ENCODE assay signal across 31 mouse cellular contexts in genomic region chr3:33163821-33164220, GRCm38 (mm10). TPM values are rescaled to one million over a fixed set of nuclear protein-coding genes. Genes with fewer than 3 reads are reported as not detected.
DNase-seq lines count a peak whose midpoint lies in the region; ATAC-seq and TF ChIP-seq lines count a peak whose summit lies in the region.
"Had no signal": no experiment of that assay in that cellular context is flagged by ENCODE, and none has a peak within 500 bp of the region (broad histone marks: within the 10 kb centered on the region; RNA-seq: fewer than 3 reads in every experiment).

No protein-coding gene starts in this region.

- peak; percentile 36; the same call in 1 of the 2 replicates for TF ChIP-seq CTCF in hindbrain, postnatal 0 days (IDR thresholded peaks at IDR 0.05; ENCODE audit: low read depth)
- peak; percentile 14; the same call in 1 of the 2 replicates for TF ChIP-seq CTCF in E14TG2a.4 (conservative IDR thresholded peaks at IDR 0.05; ENCODE audit: low read length)
- TF ChIP-seq CTCF in stomach, postnatal 0 days (IDR thresholded peaks at IDR 0.05; ENCODE audit: low read depth), result 0 out of 2 replicates have a peak, but pooled peaks have one; percentile 20

- H3K4me1 ChIP-seq in hindbrain, postnatal 0 days (ENCODE audit: insufficient read depth, low read length), result no peaks in the 10 kb centered on the region
- H3K4me1 ChIP-seq in hindbrain, embryonic 11.5 days (replicated peaks; ENCODE audit: control insufficient read depth, insufficient read depth, low read length), result no peaks in the 10 kb centered on the region
- H3K4me1 ChIP-seq in midbrain, embryonic 14.5 days (ENCODE audit: control insufficient read depth, insufficient read depth, low read length), result no peaks in the 10 kb centered on the region
- H3K4me1 ChIP-seq in midbrain, embryonic 10.5 days, result no peaks in the 10 kb centered on the region
- H3K4me1 ChIP-seq in E14TG2a.4 (replicated peaks; ENCODE audit: low read depth, low read length), result no peaks in the 10 kb centered on the region
- H3K4me1 ChIP-seq in stomach, postnatal 0 days (replicated peaks; ENCODE audit: control insufficient read depth, insufficient read depth), result no peaks in the 10 kb centered on the region
- no peaks in the 10 kb centered on the region for H3K4me1 ChIP-seq in kidney, embryonic 15.5 days
- H3K4me1 ChIP-seq: forebrain, embryonic 12.5 days; hindbrain, embryonic 10.5 days; intestine, embryonic 15.5 days; liver, embryonic 12.5 days had no signal

- ATAC-seq in hindbrain, postnatal 0 days, result no peak
- no peak for ATAC-seq in hindbrain, embryonic 11.5 days (ENCODE audit: low FRiP score)
- no peak for ATAC-seq in midbrain, embryonic 14.5 days (ENCODE audit: low FRiP score, low TSS enrichment)
- no peak for ATAC-seq in stomach, postnatal 0 days (ENCODE audit: low FRiP score, low TSS enrichment)
- no peak for ATAC-seq in kidney, embryonic 15.5 days (replicated peaks; ENCODE audit: low FRiP score)
- ATAC-seq: activated CD4-positive, CD25-positive, alpha-beta regulatory T cell, adult 4 months; CD4-positive, CD25-positive, alpha-beta regulatory T cell, adult 4 months; hindbrain, embryonic 16.5 days; intestine, embryonic 15.5 days; liver, embryonic 12.5 days; liver, postnatal 0 days had no signal

- H3K36me3 ChIP-seq in hindbrain, postnatal 0 days (ENCODE audit: insufficient read depth, low read length), result no peaks in the 10 kb centered on the region
- H3K36me3 ChIP-seq in hindbrain, embryonic 11.5 days (ENCODE audit: control insufficient read depth, insufficient read depth, low read length), result no peaks in the 10 kb centered on the region
- H3K36me3 ChIP-seq in midbrain, embryonic 14.5 days (ENCODE audit: control insufficient read depth, insufficient read depth, low read length), result no peaks in the 10 kb centered on the region
- no peaks in the 10 kb centered on the region for H3K36me3 ChIP-seq in midbrain, embryonic 10.5 days
- no peaks in the 10 kb centered on the region for H3K36me3 ChIP-seq in E14TG2a.4 (ENCODE audit: insufficient read depth, low read length)
- no peaks in the 10 kb centered on the region for H3K36me3 ChIP-seq in stomach, postnatal 0 days (ENCODE audit: control insufficient read depth, insufficient read depth, low read length)
- no peaks in the 10 kb centered on the region for H3K36me3 ChIP-seq in kidney, embryonic 15.5 days
- H3K36me3 ChIP-seq: forebrain, embryonic 12.5 days; hindbrain, embryonic 10.5 days; intestine, embryonic 15.5 days; liver, embryonic 12.5 days had no signal

- TF ChIP-seq EP300 in stomach, postnatal 0 days (optimal IDR thresholded peaks at IDR 0.05), result no peak

- H3K9me3 ChIP-seq in hindbrain, postnatal 0 days (ENCODE audit: low read length), result no peaks in the 10 kb centered on the region
- no peaks in the 10 kb centered on the region for H3K9me3 ChIP-seq in hindbrain, embryonic 11.5 days (ENCODE audit: control insufficient read depth, low read length)
- H3K9me3 ChIP-seq in midbrain, embryonic 14.5 days (ENCODE audit: control insufficient read depth, low read length), result no peaks in the 10 kb centered on the region
- no peaks in the 10 kb centered on the region for H3K9me3 ChIP-seq in midbrain, embryonic 10.5 days (replicated peaks)
- H3K9me3 ChIP-seq in E14TG2a.4 (ENCODE audit: low read length), result no peaks in the 10 kb centered on the region
- no peaks in the 10 kb centered on the region for H3K9me3 ChIP-seq in stomach, postnatal 0 days (ENCODE audit: control insufficient read depth, low read length)
- H3K9me3 ChIP-seq in kidney, embryonic 15.5 days (replicated peaks), result no peaks in the 10 kb centered on the region
- H3K9me3 ChIP-seq: forebrain, embryonic 12.5 days; hindbrain, embryonic 10.5 days; intestine, embryonic 15.5 days; liver, embryonic 12.5 days had no signal

- no peaks in the 10 kb centered on the region for H3K27me3 ChIP-seq in hindbrain, postnatal 0 days (ENCODE audit: insufficient read depth, low read length)
- H3K27me3 ChIP-seq in hindbrain, embryonic 11.5 days (ENCODE audit: control insufficient read depth, insufficient read depth, low read length), result no peaks in the 10 kb centered on the region
- H3K27me3 ChIP-seq in midbrain, embryonic 14.5 days (ENCODE audit: control insufficient read depth, insufficient read depth, low read length), result no peaks in the 10 kb centered on the region
- no peaks in the 10 kb centered on the region for H3K27me3 ChIP-seq in midbrain, embryonic 10.5 days (ENCODE audit: low read depth, poor library complexity, severe bottlenecking)
- no peaks in the 10 kb centered on the region for H3K27me3 ChIP-seq in E14TG2a.4 (ENCODE audit: insufficient read depth, low read length)
- H3K27me3 ChIP-seq in stomach, postnatal 0 days (ENCODE audit: control insufficient read depth, insufficient read depth, low read length), result no peaks in the 10 kb centered on the region
- no peaks in the 10 kb centered on the region for H3K27me3 ChIP-seq in kidney, embryonic 15.5 days
- H3K27me3 ChIP-seq: forebrain, embryonic 12.5 days; intestine, embryonic 15.5 days; liver, embryonic 12.5 days had no signal

- H3K27ac ChIP-seq in hindbrain, postnatal 0 days, result no peak overlapping the region
- no peak overlapping the region for H3K27ac ChIP-seq in hindbrain, embryonic 11.5 days (ENCODE audit: low read depth, low read length)
- no peak overlapping the region for H3K27ac ChIP-seq in midbrain, embryonic 14.5 days (replicated peaks; ENCODE audit: low read depth, low read length)
- no peak overlapping the region for H3K27ac ChIP-seq in midbrain, embryonic 10.5 days (replicated peaks)
- no peak overlapping the region for H3K27ac ChIP-seq in stomach, postnatal 0 days (replicated peaks)
- H3K27ac ChIP-seq in kidney, embryonic 15.5 days, result no peak overlapping the region
- H3K27ac ChIP-seq: forebrain, embryonic 12.5 days; hindbrain, embryonic 10.5 days; intestine, embryonic 15.5 days; liver, embryonic 12.5 days; macrophage had no signal

- no peak overlapping the region for H3K9ac ChIP-seq in hindbrain, postnatal 0 days (replicated peaks; ENCODE audit: low read length)
- H3K9ac ChIP-seq in hindbrain, embryonic 11.5 days (ENCODE audit: low read depth, low read length), result no peak overlapping the region
- no peak overlapping the region for H3K9ac ChIP-seq in midbrain, embryonic 14.5 days (replicated peaks; ENCODE audit: low read length)
- H3K9ac ChIP-seq in stomach, postnatal 0 days (ENCODE audit: low read length), result no peak overlapping the region
- H3K9ac ChIP-seq in kidney, embryonic 15.5 days, result no peak overlapping the region
- H3K9ac ChIP-seq: forebrain, embryonic 12.5 days; intestine, embryonic 15.5 days; liver, embryonic 12.5 days; liver, postnatal 0 days had no signal

- no peak overlapping the region for H3K4me2 ChIP-seq in hindbrain, postnatal 0 days (ENCODE audit: low read depth, low read length)
- H3K4me2 ChIP-seq in hindbrain, embryonic 11.5 days (replicated peaks; ENCODE audit: low read depth, low read length), result no peak overlapping the region
- H3K4me2 ChIP-seq in midbrain, embryonic 14.5 days (ENCODE audit: low read length), result no peak overlapping the region
- no peak overlapping the region for H3K4me2 ChIP-seq in stomach, postnatal 0 days (replicated peaks; ENCODE audit: low read depth)
- H3K4me2 ChIP-seq in kidney, embryonic 15.5 days, result no peak overlapping the region
- H3K4me2 ChIP-seq: forebrain, embryonic 12.5 days; intestine, embryonic 15.5 days; liver, embryonic 12.5 days had no signal

- no peak overlapping the region for H3K4me3 ChIP-seq in hindbrain, postnatal 0 days (ENCODE audit: low read length)
- H3K4me3 ChIP-seq in hindbrain, embryonic 11.5 days (ENCODE audit: low read depth, low read length), result no peak overlapping the region
- no peak overlapping the region for H3K4me3 ChIP-seq in midbrain, embryonic 14.5 days (replicated peaks; ENCODE audit: low read depth, low read length)
- H3K4me3 ChIP-seq in midbrain, embryonic 10.5 days, result no peak overlapping the region
- no peak overlapping the region for H3K4me3 ChIP-seq in E14TG2a.4 (replicated peaks; ENCODE audit: low read length)
- H3K4me3 ChIP-seq in stomach, postnatal 0 days (ENCODE audit: low read depth, low read length), result no peak overlapping the region
- no peak overlapping the region for H3K4me3 ChIP-seq in kidney, embryonic 15.5 days (replicated peaks)
- H3K4me3 ChIP-seq: erythroblast, embryonic 14.5 days; forebrain, embryonic 12.5 days; hindbrain, embryonic 10.5 days; intestine, embryonic 15.5 days; liver, embryonic 12.5 days had no signal

- peak; percentile 20 for DNase-seq in hindbrain, postnatal 0 days (ENCODE audit: low spot score)
- DNase-seq in hindbrain, embryonic 11.5 days (ENCODE audit: low spot score), result no peak
- peak; percentile 37 for DNase-seq in midbrain, embryonic 14.5 days
- no peak for DNase-seq in midbrain, embryonic 10.5 days (ENCODE audit: low spot score)
- DNase-seq in stomach, postnatal 0 days (ENCODE audit: low spot score), result no peak
- DNase-seq: adrenal gland, adult 2 months; adrenal gland, postnatal 36 days; cerebellum, adult 8-10 months; cerebellum, postnatal 25 days; gastrocnemius, postnatal 10 days; heart, postnatal 14 days; kidney, adult 2 months; kidney, postnatal 14 days; left cerebral cortex, postnatal 4 days; liver, postnatal 0 days; lung, postnatal 10 days; right cerebral cortex, postnatal 4 days; thymus, postnatal 4 days had no signal

RNA-seq across cellular contexts. Expression of gene Pex5l, which starts 20.8 kb away (rescaled TPM):
- total RNA-seq in hindbrain, postnatal 0 days (2014; rRNA removed), result 19.9 and 28.8 TPM in 2 replicates
- polyA plus RNA-seq in hindbrain, postnatal 0 days (2015; fragmentation: Nextera tagmentation; extraction: Ambion mirVana), result 5.1 and 5.5 TPM in 2 replicates
- polyA plus RNA-seq in hindbrain, embryonic 11.5 days (2014; fragmentation: Nextera tagmentation; extraction: Ambion mirVana), result 4.5 and 5.2 TPM in 2 replicates
- 2.7 and 3.9 TPM in 2 replicates for polyA plus RNA-seq in midbrain, embryonic 14.5 days (2014; fragmentation: Nextera tagmentation; extraction: Ambion mirVana)
- 0.77 and 1.4 TPM in 2 replicates for polyA plus RNA-seq in midbrain, embryonic 10.5 days (2016; fragmentation: Nextera tagmentation; extraction: Ambion mirVana)
- 0.38 and 0.61 TPM in 2 replicates for polyA plus RNA-seq in stomach, postnatal 0 days (2015; fragmentation: Nextera tagmentation; extraction: Ambion mirVana)
- polyA plus RNA-seq in kidney, embryonic 15.5 days (2015; fragmentation: Nextera tagmentation; extraction: Ambion mirVana), result 0.23 and 0.45 TPM in 2 replicates
- total RNA-seq: megakaryocyte-erythroid progenitor cell, adult 5-6 weeks; neutrophil, adult 5-6 weeks had no signal
- polyA plus RNA-seq: activated CD4-positive, CD25-positive, alpha-beta regulatory T cell, adult 4 months; CD4-positive, CD25-positive, alpha-beta regulatory T cell, adult 4 months; erythroblast, embryonic 14.5 days; liver, embryonic 12.5 days; liver, postnatal 0 days; macrophage had no signal

Comparison
In these comparisons a context has a peak if more than half of its experiments do, and no peak if none do; other contexts are left out.
1. DNase-seq: peak in hindbrain, postnatal 0 days (single experiment) and midbrain, embryonic 14.5 days (single experiment); none in hindbrain, embryonic 11.5 days (single experiment), midbrain, embryonic 10.5 days (single experiment) and stomach, postnatal 0 days (single experiment).
2. Peak in every context shown above with its lines, with median percentiles within 50 percentile points of each other: CTCF ChIP-seq.